23 mouse cellular contexts compared by ENCODE assay signal in the genomic region with DNA sequence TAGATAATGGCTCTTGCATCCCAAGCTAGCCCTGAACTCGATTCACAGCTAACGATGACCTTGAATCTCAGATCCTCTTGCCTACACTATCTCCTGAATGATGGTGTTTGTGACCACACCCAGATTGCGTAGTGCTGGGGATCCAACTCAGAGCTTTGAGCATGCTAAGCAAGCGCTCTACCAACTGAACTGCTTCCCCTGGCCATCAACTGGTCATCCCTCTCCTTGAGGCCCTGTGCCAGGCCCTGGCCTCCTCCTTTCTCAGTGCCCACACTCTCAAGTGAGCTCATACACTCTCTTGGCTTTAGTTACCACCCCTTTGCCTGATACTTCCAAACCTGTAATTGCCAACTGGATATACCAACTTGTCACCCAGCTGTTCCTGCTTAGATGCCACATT.
"Had no signal": no experiment of that assay in that cellular context is flagged by ENCODE, and none has a peak within 500 bp of the region (broad histone marks: within the 10 kb centered on the region; RNA-seq: fewer than 3 reads in every experiment).

No protein-coding gene starts in this region.

- H3K9me3 ChIP-seq: heart, embryonic 10.5 days; heart, embryonic 12.5 days; hindbrain, embryonic 13.5 days; intestine, embryonic 15.5 days; limb, embryonic 10.5 days; limb, embryonic 12.5 days; liver, embryonic 13.5 days had no signal

- H3K4me3 ChIP-seq: heart, embryonic 10.5 days; heart, embryonic 12.5 days; hindbrain, embryonic 13.5 days; intestine, embryonic 15.5 days; layer of hippocampus, adult 2 months; left cerebral cortex, adult 2 months; limb, embryonic 10.5 days; limb, embryonic 12.5 days; liver, embryonic 13.5 days had no signal

- H3K27ac ChIP-seq: heart, embryonic 10.5 days; hindbrain, embryonic 13.5 days; intestine, embryonic 15.5 days; layer of hippocampus, adult 2 months; limb, embryonic 10.5 days; limb, embryonic 12.5 days; liver, embryonic 13.5 days had no signal

- H3K36me3 ChIP-seq: heart, embryonic 10.5 days; heart, embryonic 12.5 days; hindbrain, embryonic 13.5 days; intestine, embryonic 15.5 days; limb, embryonic 10.5 days; limb, embryonic 12.5 days; liver, embryonic 13.5 days had no signal

- H3K9ac ChIP-seq: heart, embryonic 12.5 days; hindbrain, embryonic 13.5 days; intestine, embryonic 15.5 days; limb, embryonic 12.5 days; liver, embryonic 13.5 days had no signal

- DNase-seq: gastrocnemius, postnatal 14 days; gastrocnemius, postnatal 36 days; heart, adult 18-20 months; heart, postnatal 10 days; kidney, adult 18-20 months; kidney, adult 8-10 months; kidney, postnatal 10 days; kidney, postnatal 25 days; kidney, postnatal 4 days; liver; liver, embryonic 13.5 days had no signal

- H3K4me2 ChIP-seq: heart, embryonic 12.5 days; hindbrain, embryonic 13.5 days; intestine, embryonic 15.5 days; limb, embryonic 12.5 days; liver, embryonic 11.5 days; liver, embryonic 13.5 days had no signal

- H3K4me1 ChIP-seq: intestine, embryonic 15.5 days; limb, embryonic 12.5 days; liver, embryonic 13.5 days had no signal

- H3K27me3 ChIP-seq: heart, embryonic 12.5 days; hindbrain, embryonic 13.5 days; intestine, embryonic 15.5 days; limb, embryonic 12.5 days; liver, embryonic 13.5 days had no signal

- ATAC-seq: hindbrain, embryonic 16.5 days; inflammation-experienced regulatory T-cells, adult 6 months; intestine, embryonic 15.5 days; intestine, postnatal 0 days had no signal
